Mouse (Mus musculus) effector memory CD4-positive, alpha-beta T cell, adult 5 months (primary cell): ENCODE measurements around the gene Gm13277. TPM values are rescaled to one million over a fixed set of nuclear protein-coding genes. Genes with fewer than 3 reads are reported as not detected.

Source experiments
- polyA plus RNA-seq: library from polyadenylated mRNA; unstranded; fragments of 100-300 nt; shearing (Covaris generic); gene quantifications from one replicate; pipeline ENCODE4 v1.2.1, GENCODE M21; 2017

Gene Gm13277
- polyA plus RNA-seq = not detected

DNA sequence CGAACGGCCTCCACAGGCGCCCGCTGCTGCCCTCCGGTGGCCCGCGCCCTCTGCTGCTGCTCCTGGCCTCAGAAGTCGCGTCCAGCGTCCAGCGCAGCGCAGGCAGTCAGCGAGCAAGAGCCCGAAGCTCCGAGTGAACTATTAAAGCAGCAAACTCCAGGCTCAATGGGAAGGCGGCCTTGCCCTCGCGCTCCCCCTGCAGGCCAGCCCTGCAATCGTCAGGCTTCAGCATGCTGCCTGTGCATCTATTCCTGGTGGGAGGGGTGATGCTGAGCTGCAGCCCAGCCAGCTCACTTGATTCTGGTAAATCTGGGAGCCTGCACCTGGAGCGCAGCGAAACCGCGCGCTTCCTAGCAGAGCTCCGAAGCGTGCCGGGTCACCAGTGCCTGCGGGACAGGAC lies at the start of gene Gm13277:
TSS of gene Gm13277 (plus strand) at position 231 of the 400 bp plus-strand sequence.

DNA sequence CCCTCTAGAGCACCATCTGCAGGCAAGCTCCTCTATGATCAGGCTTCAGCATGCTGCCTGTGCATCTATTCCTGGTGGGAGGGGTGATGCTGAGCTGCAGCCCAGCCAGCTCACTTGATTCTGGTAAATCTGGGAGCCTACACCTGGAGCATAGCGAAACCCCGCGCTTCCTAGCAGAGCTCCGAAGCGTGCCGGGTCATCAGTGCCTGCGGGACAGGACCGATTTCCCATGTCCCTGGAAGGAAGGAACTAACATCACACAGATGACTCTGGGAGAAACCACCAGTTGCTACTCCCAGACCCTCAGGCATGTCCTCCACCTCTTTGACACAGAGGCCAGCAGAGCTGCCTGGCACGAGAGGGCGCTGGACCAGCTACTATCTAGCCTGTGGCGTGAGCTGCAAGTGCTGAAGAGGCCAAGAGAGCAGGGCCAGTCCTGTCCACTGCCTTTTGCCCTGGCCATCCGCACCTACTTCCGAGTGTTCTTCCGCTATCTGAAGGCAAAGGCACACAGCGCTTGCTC lies 33.6 kb upstream of the Gm13277 start, which contains the start of gene Gm13271:
TSS of gene Gm13271 (plus strand) at position 51 of the 523 bp plus-strand sequence.

DNA sequence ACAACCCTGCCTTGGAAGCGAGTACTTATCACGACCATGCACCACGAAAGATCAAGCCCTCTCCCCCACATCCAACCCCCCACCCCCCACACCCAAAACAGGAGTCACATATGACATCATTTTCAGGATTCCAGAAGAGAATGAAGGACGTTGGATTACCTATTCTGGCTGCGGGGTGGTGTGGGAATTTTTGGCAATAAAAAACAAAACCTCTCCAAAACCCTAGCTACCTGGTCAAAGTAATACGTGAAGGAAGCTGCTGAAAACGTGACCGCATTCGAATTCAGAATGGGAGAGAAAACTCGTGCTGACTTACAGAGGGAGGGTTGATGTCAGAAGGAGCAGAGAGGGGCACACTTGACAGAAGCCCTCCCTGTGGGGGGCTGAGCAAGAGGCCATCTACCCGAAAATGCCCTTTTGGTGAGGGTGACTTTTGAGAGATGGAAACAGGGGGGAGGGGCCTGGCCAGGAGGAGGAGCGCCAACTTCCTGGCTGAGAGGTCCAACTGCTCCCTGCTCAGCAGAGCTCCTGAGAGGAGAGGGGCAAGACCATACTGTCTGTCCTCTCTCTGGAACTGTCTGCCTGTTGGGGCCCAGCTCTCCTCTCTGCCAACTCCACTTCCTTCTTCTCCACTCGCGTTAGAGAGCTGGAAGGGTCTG lies 28.7 kb upstream of the Gm13277 start, which contains the start of gene Gm13283:
TSS of gene Gm13283 (plus strand) at position 510 of the 659 bp plus-strand sequence.

DNA sequence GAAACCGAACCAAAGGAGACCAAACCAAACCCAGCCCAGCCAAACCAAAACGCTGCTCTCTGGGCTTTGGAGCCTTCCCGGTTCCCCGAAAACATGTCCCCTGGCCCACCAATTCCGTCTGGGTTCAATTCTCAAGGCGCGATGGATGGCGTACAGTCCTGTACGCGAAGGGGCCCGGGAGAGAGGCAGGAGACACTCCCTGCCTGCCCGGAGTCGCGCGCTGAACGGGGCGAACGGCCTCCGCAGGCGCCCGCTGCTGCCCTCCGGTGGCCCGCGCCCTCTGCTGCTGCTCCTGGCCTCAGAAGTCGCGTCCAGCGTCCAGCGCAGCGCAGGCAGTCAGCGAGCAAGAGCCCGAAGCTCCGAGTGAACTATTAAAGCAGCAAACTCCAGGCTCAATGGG lies 14.9 kb upstream of the Gm13277 start, which contains the start of gene Gm13290:
TSS of gene Gm13290 (plus strand) at position 301 of the 400 bp plus-strand sequence.

DNA sequence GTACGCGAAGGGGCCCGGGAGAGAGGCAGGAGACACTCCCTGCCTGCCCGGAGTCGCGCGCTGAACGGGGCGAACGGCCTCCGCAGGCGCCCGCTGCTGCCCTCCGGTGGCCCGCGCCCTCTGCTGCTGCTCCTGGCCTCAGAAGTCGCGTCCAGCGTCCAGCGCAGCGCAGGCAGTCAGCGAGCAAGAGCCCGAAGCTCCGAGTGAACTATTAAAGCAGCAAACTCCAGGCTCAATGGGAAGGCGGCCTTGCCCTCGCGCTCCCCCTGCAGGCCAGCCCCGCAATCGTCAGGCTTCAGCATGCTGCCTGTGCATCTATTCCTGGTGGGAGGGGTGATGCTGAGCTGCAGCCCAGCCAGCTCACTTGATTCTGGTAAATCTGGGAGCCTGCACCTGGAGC lies 11.8 kb upstream of the Gm13277 start, which contains the start of gene Gm13289:
TSS of gene Gm13289 (plus strand) at position 301 of the 400 bp plus-strand sequence.

DNA sequence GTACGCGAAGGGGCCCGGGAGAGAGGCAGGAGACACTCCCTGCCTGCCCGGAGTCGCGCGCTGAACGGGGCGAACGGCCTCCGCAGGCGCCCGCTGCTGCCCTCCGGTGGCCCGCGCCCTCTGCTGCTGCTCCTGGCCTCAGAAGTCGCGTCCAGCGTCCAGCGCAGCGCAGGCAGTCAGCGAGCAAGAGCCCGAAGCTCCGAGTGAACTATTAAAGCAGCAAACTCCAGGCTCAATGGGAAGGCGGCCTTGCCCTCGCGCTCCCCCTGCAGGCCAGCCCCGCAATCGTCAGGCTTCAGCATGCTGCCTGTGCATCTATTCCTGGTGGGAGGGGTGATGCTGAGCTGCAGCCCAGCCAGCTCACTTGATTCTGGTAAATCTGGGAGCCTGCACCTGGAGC lies 8.9 kb upstream of the Gm13277 start, which contains the start of gene Gm13272:
TSS of gene Gm13272 (plus strand) at position 301 of the 400 bp plus-strand sequence.

DNA sequence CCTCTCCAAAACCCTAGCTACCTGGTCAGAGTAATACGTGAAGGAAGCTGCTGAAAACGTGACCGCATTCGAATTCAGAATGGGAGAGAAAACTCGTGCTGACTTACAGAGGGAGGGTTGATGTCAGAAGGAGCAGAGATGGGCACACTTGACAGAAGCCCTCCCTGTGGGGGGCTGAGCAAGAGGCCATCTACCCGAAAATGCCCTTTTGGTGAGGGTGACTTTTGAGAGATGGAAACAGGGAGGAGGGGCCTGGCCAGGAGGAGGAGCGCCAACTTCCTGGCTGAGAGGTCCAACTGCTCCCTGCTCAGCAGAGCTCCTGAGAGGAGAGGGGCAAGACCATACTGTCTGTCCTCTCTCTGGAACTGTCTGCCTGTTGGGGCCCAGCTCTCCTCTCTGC lies 6.6 kb upstream of the Gm13277 start, which contains the start of gene Ifnz:
TSS of gene Ifnz (plus strand) at position 301 of the 400 bp plus-strand sequence.

DNA sequence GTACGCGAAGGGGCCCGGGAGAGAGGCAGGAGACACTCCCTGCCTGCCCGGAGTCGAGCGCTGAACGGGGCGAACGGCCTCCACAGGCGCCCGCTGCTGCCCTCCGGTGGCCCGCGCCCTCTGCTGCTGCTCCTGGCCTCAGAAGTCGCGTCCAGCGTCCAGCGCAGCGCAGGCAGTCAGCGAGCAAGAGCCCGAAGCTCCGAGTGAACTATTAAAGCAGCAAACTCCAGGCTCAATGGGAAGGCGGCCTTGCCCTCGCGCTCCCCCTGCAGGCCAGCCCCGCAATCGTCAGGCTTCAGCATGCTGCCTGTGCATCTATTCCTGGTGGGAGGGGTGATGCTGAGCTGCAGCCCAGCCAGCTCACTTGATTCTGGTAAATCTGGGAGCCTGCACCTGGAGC lies 3.0 kb upstream of the Gm13277 start, which contains the start of gene Gm13276:
TSS of gene Gm13276 (plus strand) at position 301 of the 400 bp plus-strand sequence.

DNA sequence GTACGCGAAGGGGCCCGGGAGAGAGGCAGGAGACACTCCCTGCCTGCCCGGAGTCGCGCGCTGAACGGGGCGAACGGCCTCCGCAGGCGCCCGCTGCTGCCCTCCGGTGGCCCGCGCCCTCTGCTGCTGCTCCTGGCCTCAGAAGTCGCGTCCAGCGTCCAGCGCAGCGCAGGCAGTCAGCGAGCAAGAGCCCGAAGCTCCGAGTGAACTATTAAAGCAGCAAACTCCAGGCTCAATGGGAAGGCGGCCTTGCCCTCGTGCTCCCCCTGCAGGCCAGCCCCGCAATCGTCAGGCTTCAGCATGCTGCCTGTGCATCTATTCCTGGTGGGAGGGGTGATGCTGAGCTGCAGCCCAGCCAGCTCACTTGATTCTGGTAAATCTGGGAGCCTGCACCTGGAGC lies 2.8 kb downstream of the Gm13277 start, which contains the start of gene Gm13278:
TSS of gene Gm13278 (plus strand) at position 301 of the 400 bp plus-strand sequence.

DNA sequence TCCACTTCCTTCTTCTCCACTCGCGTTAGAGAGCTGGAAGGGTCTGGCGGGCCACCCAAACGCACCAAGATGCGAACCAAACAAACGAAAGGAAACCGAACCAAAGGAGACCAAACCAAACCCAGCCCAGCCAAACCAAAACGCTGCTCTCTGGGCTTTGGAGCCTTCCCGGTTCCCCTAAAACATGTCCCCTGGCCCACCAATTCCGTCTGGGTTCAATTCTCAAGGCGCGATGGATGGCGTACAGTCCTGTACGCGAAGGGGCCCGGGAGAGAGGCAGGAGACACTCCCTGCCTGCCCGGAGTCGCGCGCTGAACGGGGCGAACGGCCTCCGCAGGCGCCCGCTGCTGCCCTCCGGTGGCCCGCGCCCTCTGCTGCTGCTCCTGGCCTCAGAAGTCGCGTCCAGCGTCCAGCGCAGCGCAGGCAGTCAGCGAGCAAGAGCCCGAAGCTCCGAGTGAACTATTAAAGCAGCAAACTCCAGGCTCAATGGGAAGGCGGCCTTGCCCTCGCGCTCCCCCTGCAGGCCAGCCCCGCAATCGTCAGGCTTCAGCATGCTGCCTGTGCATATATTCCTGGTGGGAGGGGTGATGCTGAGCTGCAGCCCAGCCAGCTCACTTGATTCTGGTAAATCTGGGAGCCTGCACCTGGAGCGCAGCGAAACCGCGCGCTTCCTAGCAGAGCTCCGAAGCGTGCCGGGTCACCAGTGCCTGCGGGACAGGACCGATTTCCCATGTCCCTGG lies 5.7 kb downstream of the Gm13277 start, which contains the start of gene Gm13275:
TSS of gene Gm13275 (plus strand) at position 552 of the 740 bp plus-strand sequence.

DNA sequence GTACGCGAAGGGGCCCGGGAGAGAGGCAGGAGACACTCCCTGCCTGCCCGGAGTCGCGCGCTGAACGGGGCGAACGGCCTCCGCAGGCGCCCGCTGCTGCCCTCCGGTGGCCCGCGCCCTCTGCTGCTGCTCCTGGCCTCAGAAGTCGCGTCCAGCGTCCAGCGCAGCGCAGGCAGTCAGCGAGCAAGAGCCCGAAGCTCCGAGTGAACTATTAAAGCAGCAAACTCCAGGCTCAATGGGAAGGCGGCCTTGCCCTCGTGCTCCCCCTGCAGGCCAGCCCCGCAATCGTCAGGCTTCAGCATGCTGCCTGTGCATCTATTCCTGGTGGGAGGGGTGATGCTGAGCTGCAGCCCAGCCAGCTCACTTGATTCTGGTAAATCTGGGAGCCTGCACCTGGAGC lies 8.7 kb downstream of the Gm13277 start, which contains the start of gene Gm13279:
TSS of gene Gm13279 (plus strand) at position 301 of the 400 bp plus-strand sequence.

DNA sequence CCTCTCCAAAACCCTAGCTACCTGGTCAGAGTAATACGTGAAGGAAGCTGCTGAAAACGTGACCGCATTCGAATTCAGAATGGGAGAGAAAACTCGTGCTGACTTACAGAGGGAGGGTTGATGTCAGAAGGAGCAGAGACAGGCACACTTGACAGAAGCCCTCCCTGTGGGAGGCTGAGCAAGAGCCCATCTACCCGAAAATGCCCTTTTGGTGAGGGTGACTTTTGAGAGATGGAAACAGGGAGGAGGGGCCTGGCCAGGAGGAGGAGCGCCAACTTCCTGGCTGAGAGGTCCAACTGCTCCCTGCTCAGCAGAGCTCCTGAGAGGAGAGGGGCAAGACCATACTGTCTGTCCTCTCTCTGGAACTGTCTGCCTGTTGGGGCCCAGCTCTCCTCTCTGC lies 10.9 kb downstream of the Gm13277 start, which contains the start of gene Gm13285:
TSS of gene Gm13285 (plus strand) at position 301 of the 400 bp plus-strand sequence.

DNA sequence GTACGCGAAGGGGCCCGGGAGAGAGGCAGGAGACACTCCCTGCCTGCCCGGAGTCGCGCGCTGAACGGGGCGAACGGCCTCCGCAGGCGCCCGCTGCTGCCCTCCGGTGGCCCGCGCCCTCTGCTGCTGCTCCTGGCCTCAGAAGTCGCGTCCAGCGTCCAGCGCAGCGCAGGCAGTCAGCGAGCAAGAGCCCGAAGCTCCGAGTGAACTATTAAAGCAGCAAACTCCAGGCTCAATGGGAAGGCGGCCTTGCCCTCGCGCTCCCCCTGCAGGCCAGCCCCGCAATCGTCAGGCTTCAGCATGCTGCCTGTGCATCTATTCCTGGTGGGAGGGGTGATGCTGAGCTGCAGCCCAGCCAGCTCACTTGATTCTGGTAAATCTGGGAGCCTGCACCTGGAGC lies 14.5 kb downstream of the Gm13277 start, which contains the start of gene Gm13287:
TSS of gene Gm13287 (plus strand) at position 301 of the 400 bp plus-strand sequence.

DNA sequence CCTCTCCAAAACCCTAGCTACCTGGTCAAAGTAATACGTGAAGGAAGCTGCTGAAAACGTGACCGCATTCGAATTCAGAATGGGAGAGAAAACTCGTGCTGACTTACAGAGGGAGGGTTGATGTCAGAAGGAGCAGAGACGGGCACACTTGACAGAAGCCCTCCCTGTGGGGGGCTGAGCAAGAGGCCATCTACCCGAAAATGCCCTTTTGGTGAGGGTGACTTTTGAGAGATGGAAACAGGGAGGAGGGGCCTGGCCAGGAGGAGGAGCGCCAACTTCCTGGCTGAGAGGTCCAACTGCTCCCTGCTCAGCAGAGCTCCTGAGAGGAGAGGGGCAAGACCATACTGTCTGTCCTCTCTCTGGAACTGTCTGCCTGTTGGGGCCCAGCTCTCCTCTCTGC lies 16.8 kb downstream of the Gm13277 start, which contains the start of gene Gm13288:
TSS of gene Gm13288 (plus strand) at position 301 of the 400 bp plus-strand sequence.

DNA sequence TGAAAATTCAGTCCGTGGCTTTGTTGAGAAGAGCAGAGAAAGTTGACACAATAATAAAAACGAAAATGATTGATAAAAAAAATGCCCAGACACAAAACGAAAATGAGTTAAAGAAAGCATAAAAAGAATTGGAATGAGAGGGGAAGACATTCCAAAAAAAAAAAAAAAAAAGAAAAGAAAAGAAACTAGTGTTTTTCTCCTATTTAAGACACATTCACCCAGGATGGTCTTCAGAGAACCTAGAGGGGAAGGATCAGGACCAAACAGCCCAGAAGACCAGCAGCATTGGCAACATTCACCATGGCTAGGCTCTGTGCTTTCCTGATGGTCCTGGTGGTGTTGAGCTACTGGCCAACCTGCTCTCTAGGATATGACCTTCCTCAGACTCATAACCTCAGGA lies 27.5 kb downstream of the Gm13277 start, which contains the start of gene Ifna7:
TSS of gene Ifna7 (plus strand) at position 301 of the 400 bp plus-strand sequence.

DNA sequence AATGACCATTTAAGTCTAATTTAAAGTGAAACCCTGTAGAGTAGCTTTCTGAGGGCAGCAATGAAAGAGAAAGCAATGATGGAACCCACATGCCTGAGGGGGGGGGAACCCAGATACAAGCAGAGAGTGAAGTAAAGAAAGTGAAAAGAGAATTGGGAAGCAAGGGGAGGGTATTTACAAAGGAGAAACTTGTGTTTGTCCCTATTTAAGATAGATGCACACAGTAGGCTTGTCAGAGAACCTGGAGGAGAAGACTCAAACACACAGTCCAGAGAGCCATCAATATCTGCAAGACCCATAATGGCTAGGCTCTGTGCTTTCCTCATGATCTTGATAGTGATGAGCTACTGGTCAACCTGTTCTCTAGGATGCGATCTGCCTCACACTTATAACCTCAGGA lies 31.2 kb downstream of the Gm13277 start, which contains the start of gene Ifna11:
TSS of gene Ifna11 (plus strand) at position 301 of the 400 bp plus-strand sequence.

DNA sequence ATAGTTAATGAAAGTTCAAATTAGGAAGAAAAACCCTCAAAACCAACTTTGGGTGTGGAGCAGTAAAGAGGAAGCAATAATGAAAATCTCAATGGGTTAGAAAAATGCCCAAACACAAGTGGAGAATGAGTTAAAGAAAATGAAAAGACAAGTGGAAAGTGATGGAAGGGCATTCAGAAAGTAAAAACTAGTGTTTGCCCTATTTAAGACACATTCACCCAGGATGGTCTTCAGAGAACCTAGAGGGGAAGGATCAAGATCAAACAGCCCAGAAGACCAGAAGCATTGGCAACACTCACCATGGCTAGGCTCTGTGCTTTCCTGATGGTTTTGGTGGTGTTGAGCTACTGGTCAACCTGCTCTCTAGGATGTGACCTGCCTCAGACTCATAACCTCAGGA lies 38.7 kb downstream of the Gm13277 start, which contains the start of gene Ifna6:
TSS of gene Ifna6 (plus strand) at position 301 of the 400 bp plus-strand sequence.

DNA sequence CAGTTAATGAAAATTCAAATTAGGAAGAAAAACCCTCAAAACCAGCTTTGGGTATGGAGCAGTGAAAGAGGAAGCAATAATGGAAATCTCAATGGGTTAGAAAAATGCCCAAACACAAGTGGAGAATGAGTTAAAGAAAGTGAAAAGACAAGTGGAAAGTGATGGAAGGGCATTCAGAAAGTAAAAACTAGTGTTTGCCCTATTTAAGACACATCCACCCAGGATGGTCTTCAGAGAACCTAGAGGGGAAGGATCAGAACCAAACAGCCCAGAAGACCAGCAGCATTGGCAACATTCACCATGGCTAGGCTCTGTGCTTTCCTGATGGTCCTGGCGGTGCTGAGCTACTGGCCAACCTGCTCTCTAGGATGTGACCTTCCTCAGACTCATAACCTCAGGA lies 46.8 kb downstream of the Gm13277 start, which contains the start of gene Ifna5:
TSS of gene Ifna5 (plus strand) at position 301 of the 400 bp plus-strand sequence.

